Mouse (Mus musculus) testis, adult 2 months (tissue): ENCODE data around the gene Tmem54.

Source experiments
- CTCF ChIP-seq: fragments of 200-500 bp; IDR thresholded peaks from 2 replicates; pipeline ENCODE4 v1.5.1; 2012; ENCODE audit warnings: low read depth, mild to moderate bottlenecking, inconsistent platforms, low read length, moderate library complexity; ENCODE audit not compliant: control insufficient read depth, insufficient read depth, insufficient replicate concordance
- POLR2A ChIP-seq: fragments of 200-500 bp; IDR thresholded peaks from 2 replicates; pipeline ENCODE4 v1.6.1; 2012; ENCODE audit warnings: low read depth, mild to moderate bottlenecking, inconsistent platforms, low read length, moderate library complexity; ENCODE audit not compliant: control insufficient read depth

- TF ChIP-seq POLR2A (no peak), CTCF (no peak)
These were observed 39.6 kb upstream of the Tmem54 start for GRCm38 (mm10) chr4:129065688-129066236.
